ENCODE assay signal across 8 mouse cellular contexts in genomic region chr1:155051701-155052127, GRCm38 (mm10). TPM values are rescaled to one million over a fixed set of nuclear protein-coding genes. Genes with fewer than 3 reads are reported as not detected.
A peak's percentile ranks its signal among the peaks of the same experiment; 100 is the strongest.
DNase-seq lines count a peak whose midpoint lies in the region; ATAC-seq and TF ChIP-seq lines count a peak whose summit lies in the region.

No protein-coding gene starts in this region.

- ATAC-seq in forebrain, postnatal 0 days = no peak
- ATAC-seq in hindbrain, postnatal 0 days = peak; percentile 38
- ATAC-seq in midbrain, embryonic 14.5 days (ENCODE audit: low FRiP score, low TSS enrichment) = no peak

- no peak overlapping the region for H3K9ac ChIP-seq in forebrain, postnatal 0 days
- H3K9ac ChIP-seq in hindbrain, postnatal 0 days (replicated peaks; ENCODE audit: low read length) = no peak overlapping the region
- H3K9ac ChIP-seq in midbrain, embryonic 14.5 days (replicated peaks; ENCODE audit: low read length) = no peak overlapping the region

- 23% methylated on average over 10 of the region's 10 CpGs for WGBS in forebrain, postnatal 0 days
- 13% methylated on average over 10 of the region's 10 CpGs for WGBS in hindbrain, postnatal 0 days
- WGBS in midbrain, embryonic 14.5 days = 17% methylated on average over 10 of the region's 10 CpGs
- 93% methylated on average over 10 of the region's 10 CpGs for WGBS in thymus, adult 2 months

- H3K27me3 ChIP-seq in forebrain, postnatal 0 days (ENCODE audit: insufficient read depth, low read length) = no peaks in the 10 kb centered on the region
- no peaks in the 10 kb centered on the region for H3K27me3 ChIP-seq in hindbrain, postnatal 0 days (ENCODE audit: insufficient read depth, low read length)
- no peaks in the 10 kb centered on the region for H3K27me3 ChIP-seq in midbrain, embryonic 14.5 days (ENCODE audit: control insufficient read depth, insufficient read depth, low read length)
- H3K27me3 ChIP-seq in thymus, adult 2 months (ENCODE audit: control insufficient read depth, insufficient read depth, low read length) = no peaks in the 10 kb centered on the region

- no peaks in the 10 kb centered on the region for H3K9me3 ChIP-seq in forebrain, postnatal 0 days (ENCODE audit: low read length)
- no peaks in the 10 kb centered on the region for H3K9me3 ChIP-seq in hindbrain, postnatal 0 days (ENCODE audit: low read length)
- H3K9me3 ChIP-seq in midbrain, embryonic 14.5 days (ENCODE audit: control insufficient read depth, low read length) = no peaks in the 10 kb centered on the region

- TF ChIP-seq POLR2A in brain, embryonic 14.5 days (IDR thresholded peaks at IDR 0.05; ENCODE audit: borderline replicate concordance, extremely low read depth, insufficient read depth, insufficient read length, poor library complexity, severe bottlenecking) = no peak
- no peak for TF ChIP-seq POLR2A in thymus, adult 2 months (IDR thresholded peaks at IDR 0.05; ENCODE audit: control insufficient read depth, extremely low read depth, insufficient read depth, low read length, poor library complexity)

- peak; percentile 25 for DNase-seq in 3T3-L1 (ENCODE audit: low read depth, low spot score)
- peak; percentile 48 for DNase-seq in brain, embryonic 14.5 days (ENCODE audit: low read depth)
- DNase-seq in forebrain, postnatal 0 days = no peak
- peak; percentile 63 for DNase-seq in hindbrain, postnatal 0 days (ENCODE audit: low spot score)
- peak; percentile 42 for DNase-seq in midbrain, embryonic 14.5 days
- no peak for DNase-seq in ovary, postnatal 10 days (ENCODE audit: low spot score)
- no peak for DNase-seq in thymus, adult 2 months
- no peak for DNase-seq in layer of hippocampus, postnatal 10 days (ENCODE audit: low spot score in 2 of 2)

- H3K4me1 ChIP-seq in forebrain, postnatal 0 days (ENCODE audit: insufficient read depth) = peaks cover 15% of the 10 kb centered on the region; the same call in 1 of the 2 replicates
- peaks cover 30% of the 10 kb centered on the region for H3K4me1 ChIP-seq in hindbrain, postnatal 0 days (ENCODE audit: insufficient read depth, low read length)
- H3K4me1 ChIP-seq in midbrain, embryonic 14.5 days (ENCODE audit: control insufficient read depth, insufficient read depth, low read length) = peaks cover 24% of the 10 kb centered on the region
- H3K4me1 ChIP-seq in thymus, adult 2 months (replicated peaks; ENCODE audit: control insufficient read depth, insufficient read depth, low read length) = peaks cover 34% of the 10 kb centered on the region

- H3K36me3 ChIP-seq in forebrain, postnatal 0 days (ENCODE audit: insufficient read depth) = no peaks in the 10 kb centered on the region
- H3K36me3 ChIP-seq in hindbrain, postnatal 0 days (ENCODE audit: insufficient read depth, low read length) = no peaks in the 10 kb centered on the region
- H3K36me3 ChIP-seq in midbrain, embryonic 14.5 days (ENCODE audit: control insufficient read depth, insufficient read depth, low read length) = no peaks in the 10 kb centered on the region
- no peaks in the 10 kb centered on the region for H3K36me3 ChIP-seq in thymus, adult 2 months (ENCODE audit: control insufficient read depth, insufficient read depth, low read length)

- H3K27ac ChIP-seq in forebrain, postnatal 0 days (ENCODE audit: low read depth, low read length) = peak overlapping the region; percentile 62; the same call in 1 of the 2 replicates
- peak overlapping the region; percentile 34; the same call in 1 of the 2 replicates for H3K27ac ChIP-seq in hindbrain, postnatal 0 days
- H3K27ac ChIP-seq in midbrain, embryonic 14.5 days (replicated peaks; ENCODE audit: low read depth, low read length) = peak overlapping the region; percentile 66
- H3K27ac ChIP-seq in thymus, adult 2 months (ENCODE audit: control insufficient read depth, insufficient read depth, low read length) = no peak overlapping the region

- TF ChIP-seq CTCF in brain, embryonic 14.5 days (IDR thresholded peaks at IDR 0.05; ENCODE audit: borderline replicate concordance, extremely low read depth, insufficient read depth, insufficient read length) = no peak
- TF ChIP-seq CTCF in forebrain, postnatal 0 days (IDR thresholded peaks at IDR 0.05; ENCODE audit: low read depth) = no peak
- peak; percentile 5; the same call in 1 of the 2 replicates for TF ChIP-seq CTCF in hindbrain, postnatal 0 days (IDR thresholded peaks at IDR 0.05; ENCODE audit: low read depth)
- TF ChIP-seq CTCF in thymus, adult 2 months (IDR thresholded peaks at IDR 0.05; ENCODE audit: borderline replicate concordance, control insufficient read depth, extremely low read depth, insufficient read depth, low read length, poor library complexity) = no peak

- no peak overlapping the region for H3K4me2 ChIP-seq in forebrain, postnatal 0 days (ENCODE audit: low read depth)
- H3K4me2 ChIP-seq in hindbrain, postnatal 0 days (ENCODE audit: low read depth, low read length) = no peak overlapping the region
- no peak overlapping the region for H3K4me2 ChIP-seq in midbrain, embryonic 14.5 days (ENCODE audit: low read length)

- no peak overlapping the region for H3K4me3 ChIP-seq in forebrain, postnatal 0 days (ENCODE audit: low read depth, low read length)
- H3K4me3 ChIP-seq in hindbrain, postnatal 0 days (ENCODE audit: low read length) = no peak overlapping the region
- H3K4me3 ChIP-seq in midbrain, embryonic 14.5 days (replicated peaks; ENCODE audit: low read depth, low read length) = no peak overlapping the region
- no peak overlapping the region for H3K4me3 ChIP-seq in thymus, adult 2 months (ENCODE audit: control insufficient read depth, insufficient read depth, low read length)

RNA-seq across cellular contexts. Expression of gene Ier5, which starts 47.7 kb away (rescaled TPM):
- 34.8 and 52.4 TPM in 2 replicates for polyA plus RNA-seq in brain, embryonic 14.5 days (2012; rRNA removed)
- 46.0 and 47.6 TPM in 2 replicates for total RNA-seq in forebrain, postnatal 0 days (2014; rRNA removed)
- 9.4 and 11.6 TPM in 2 replicates for polyA plus RNA-seq in forebrain, postnatal 0 days (2015; fragmentation: Nextera tagmentation; extraction: Ambion mirVana)
- 51.4 and 60.5 TPM in 2 replicates for total RNA-seq in hindbrain, postnatal 0 days (2014; rRNA removed)
- 5.2 and 5.7 TPM in 2 replicates for polyA plus RNA-seq in hindbrain, postnatal 0 days (2015; fragmentation: Nextera tagmentation; extraction: Ambion mirVana)
- 13.4 TPM in 2 replicates for polyA plus RNA-seq in midbrain, embryonic 14.5 days (2014; fragmentation: Nextera tagmentation; extraction: Ambion mirVana)
- 37.2 and 44.0 TPM in 2 replicates for polyA plus RNA-seq in thymus, adult 2 months (2012; rRNA removed)
- 10 to 100 TPM; 16.5 to 21.5 TPM for total RNA-seq in layer of hippocampus, postnatal 10 days (2021)

Comparison
In these comparisons a context has a peak if more than half of its experiments do, and no peak if none do; other contexts are left out.
1. DNase-seq: peak in 3T3-L1 (single experiment), brain, embryonic 14.5 days (single experiment), hindbrain, postnatal 0 days (single experiment) and midbrain, embryonic 14.5 days (single experiment); none in forebrain, postnatal 0 days (single experiment), ovary, postnatal 10 days (single experiment), thymus, adult 2 months (single experiment) and layer of hippocampus, postnatal 10 days (0 of 2).